Mouse (Mus musculus) cerebellum, postnatal 36 days (tissue): ENCODE measurements at regions not wholly inside any gene's neighbourhood (a gene's known extent, or its start where the extent isn't known, plus 50 kb on each side); places are given as distances from the start of the nearest gene placed in this dataset.
"Not testable (repeated sequence)": the region's sequence is repeated elsewhere in the genome, so short reads cannot be mapped to it uniquely, and the experiment has no call there.

Experiments used
- DNase-seq, 2 experiments: peaks; one replicate each; pipeline ENCODE4 v3.0.0; 2021 to 2022; ENCODE audit warnings: mixed read lengths in 2 of 2

- no peak for DNase-seq
Measured at GRCm38 (mm10) chr9:11145799-11146198, 241.2 kb upstream of the Cntn5 start.

DNA sequence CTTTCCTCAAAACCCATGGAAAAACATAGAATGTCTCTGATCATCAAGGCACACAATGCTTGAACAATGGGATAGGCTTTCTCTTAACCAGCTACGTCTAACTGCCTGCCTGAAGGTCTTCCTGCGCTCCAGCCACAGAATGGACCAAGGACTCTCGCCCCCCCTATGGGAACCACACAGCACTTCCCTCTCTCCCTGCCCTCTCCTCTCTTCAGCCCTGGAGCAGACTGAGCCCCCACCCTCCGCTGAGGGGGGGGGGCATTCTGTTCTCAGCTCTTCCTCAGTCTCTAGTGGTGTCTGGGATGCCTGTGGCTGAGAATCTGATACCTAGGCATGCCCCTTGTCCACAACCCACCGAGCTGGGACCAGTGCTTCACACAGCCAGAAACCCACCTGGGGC, 222.3 kb upstream of the Cntn5 start:
- no peak for DNase-seq

- no peak for DNase-seq
Measured at GRCm38 (mm10) chr9:11119153-11119552, 214.6 kb upstream of the Cntn5 start.

DNA sequence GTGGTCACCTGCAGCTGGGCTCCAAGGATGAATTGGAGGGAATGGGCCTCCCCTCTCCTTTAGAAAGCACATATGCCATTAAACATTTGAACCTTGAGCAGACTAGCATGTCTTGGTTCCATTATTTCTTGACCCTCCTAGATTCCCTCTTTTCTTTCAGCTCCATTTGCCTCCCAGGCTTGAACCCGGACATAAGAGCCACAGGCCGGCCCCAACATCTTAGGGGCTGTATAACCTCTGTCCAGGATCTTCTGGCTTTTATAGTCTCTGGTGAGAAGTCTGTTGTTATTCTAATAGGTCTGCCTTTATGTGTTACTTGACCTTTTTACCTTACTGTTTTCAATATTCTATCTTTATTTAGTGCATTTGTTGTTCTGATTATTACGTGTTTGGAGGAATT, 203.3 kb upstream of the Cntn5 start:
- DNase-seq = not testable (repeated sequence)

GRCm38 (mm10) chr9:11107212-11107611, 202.6 kb upstream of the Cntn5 start:
- not testable (repeated sequence) for DNase-seq

DNA sequence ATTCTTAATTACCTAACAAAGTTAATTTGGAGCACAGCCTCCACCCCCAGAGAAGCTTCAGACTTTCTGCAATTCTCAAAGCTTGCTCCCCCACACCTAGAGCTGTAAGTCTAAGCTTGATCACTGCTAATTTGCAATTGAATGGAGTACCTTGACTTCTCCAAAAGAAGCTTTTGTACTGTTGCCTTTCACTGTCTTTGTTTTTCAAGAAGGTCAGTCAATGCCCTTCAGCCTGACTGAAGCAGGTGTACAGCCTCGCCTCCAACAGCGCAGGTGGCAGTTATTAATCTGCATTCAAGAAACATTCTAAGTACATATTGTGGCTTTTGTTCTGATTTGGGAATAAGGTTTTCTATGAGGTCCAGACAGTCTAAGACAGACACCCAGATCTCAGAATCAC, 201.7 kb upstream of the Cntn5 start:
- DNase-seq = no peak

DNA sequence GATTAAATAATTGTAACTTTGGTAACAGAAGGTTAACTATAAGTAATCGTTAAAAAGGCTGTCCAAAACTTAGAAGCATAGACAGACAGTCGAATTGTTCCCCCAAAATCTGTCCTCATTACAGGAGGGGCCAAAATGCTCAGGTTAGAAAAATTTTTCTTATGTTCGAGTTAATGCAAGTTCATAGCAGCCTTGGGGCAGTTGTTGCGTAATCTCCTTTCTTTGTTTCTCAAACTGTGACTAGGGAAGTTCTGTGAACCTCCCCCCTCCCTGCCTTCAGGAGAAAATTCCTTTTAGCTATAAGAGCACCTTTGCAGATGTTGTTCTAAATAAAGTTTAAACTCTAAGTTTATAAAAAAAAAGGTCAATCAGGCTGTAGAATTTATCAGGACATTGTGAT, 198.9 kb upstream of the Cntn5 start:
- DNase-seq = no peak

- no peak for DNase-seq
Measured at GRCm38 (mm10) chr9:11092874-11093273, 188.3 kb upstream of the Cntn5 start.

DNA sequence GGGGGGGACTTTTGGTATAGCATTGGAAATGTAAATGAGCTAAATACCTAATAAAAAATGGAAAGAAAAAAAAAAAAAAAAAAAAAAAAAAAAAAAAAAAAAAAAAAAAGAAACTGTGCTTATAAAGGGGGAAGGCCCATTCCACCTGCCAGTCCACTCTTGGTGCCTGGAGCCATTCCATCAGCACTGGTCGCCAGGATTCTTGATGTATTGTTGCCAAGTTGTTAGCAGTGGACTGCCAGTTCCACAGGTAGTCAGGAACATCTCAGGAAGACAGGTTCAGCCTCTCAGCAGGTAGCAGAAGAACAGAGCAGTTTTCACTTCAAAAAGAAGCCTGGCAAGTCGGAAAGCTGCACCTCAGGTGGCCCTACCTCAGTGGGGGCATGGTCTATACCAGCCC, 162.6 kb upstream of the Cntn5 start:
- DNase-seq = peak; percentile 31 to 47

DNA sequence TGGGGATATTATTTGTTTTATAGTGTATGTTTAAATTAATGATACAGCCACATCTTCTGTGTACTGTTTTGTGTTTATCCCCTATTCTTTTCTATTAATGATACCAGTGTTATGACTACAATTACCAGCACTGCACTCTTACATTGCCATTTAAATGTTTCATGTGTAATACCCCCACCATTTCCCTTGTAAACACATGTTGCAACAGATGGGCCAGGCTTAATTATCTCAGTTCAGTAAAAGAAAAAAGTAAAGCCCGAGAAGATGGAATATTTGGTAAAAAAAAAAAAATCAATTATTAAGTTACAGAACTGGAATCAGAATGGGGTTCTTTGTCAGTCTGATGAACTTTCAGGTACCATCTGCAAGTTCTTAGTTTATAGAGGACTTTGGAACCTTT, 158.3 kb upstream of the Cntn5 start:
- DNase-seq = no peak
